Mouse (Mus musculus) olfactory bulb, adult 2 months (tissue): ENCODE data around the gene Lyst.

ENCODE experiments used
- CTCF ChIP-seq: fragments of 200-500 bp; IDR thresholded peaks from 2 replicates; pipeline ENCODE4 v1.5.1; 2012; ENCODE audit warnings: low read depth, mild to moderate bottlenecking, low read length, moderate library complexity; ENCODE audit not compliant: insufficient read depth
- POLR2A ChIP-seq: fragments of 200-500 bp; IDR thresholded peaks from 2 replicates; pipeline ENCODE4 v1.6.1; 2012; ENCODE audit warnings: mild to moderate bottlenecking, low read depth, low read length, moderate library complexity; ENCODE audit not compliant: insufficient read depth

DNA sequence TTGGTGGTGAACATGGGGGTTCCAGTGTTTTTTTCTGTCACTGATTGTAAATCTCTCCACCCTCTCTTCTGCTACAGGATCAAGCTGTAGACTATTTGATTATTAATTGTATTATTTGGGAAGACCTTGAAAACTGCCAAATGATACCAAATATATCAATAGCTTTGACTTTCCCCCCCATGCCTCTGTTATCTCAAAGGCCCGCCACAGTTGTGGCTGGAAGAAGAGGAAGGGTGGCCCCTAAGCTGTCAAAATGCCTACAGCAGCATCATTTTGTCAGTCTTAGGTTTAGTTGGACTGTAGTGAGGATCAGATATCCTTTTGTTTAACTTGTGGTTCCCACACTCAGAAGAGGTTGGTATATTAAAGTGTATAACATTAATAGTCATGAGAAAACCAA is 1.7 kb upstream of the Lyst start:
- TF ChIP-seq CTCF (no peak), POLR2A (no peak)
